Mouse (Mus musculus): ENCODE measurements at regions not wholly inside any gene's neighbourhood (a gene's known extent, or its start where the extent isn't known, plus 50 kb on each side); places are given as distances from the start of the nearest gene placed in this dataset.

- TF ChIP-seq EP300 (IDR thresholded peaks at IDR 0.05; ENCODE audit: low read depth) (no peak), CTCF (IDR thresholded peaks at IDR 0.05; ENCODE audit: low read depth) (no peak)
Measured at GRCm38 (mm10) chr19:26014620-26015180, 342.5 kb downstream of the Dmrt2 start.

All from heart, postnatal 0 days (tissue).